Mouse (Mus musculus) lung, embryonic 16.5 days (tissue): ENCODE measurements around the gene Hnf1b. TPM values are rescaled to one million over a fixed set of nuclear protein-coding genes. Genes with fewer than 3 reads are reported as not detected.

Experiments
- ATAC-seq: fragments of 200-750 bp; cut with Nextera tagmentation; 2 replicates; pipeline ENCODE4 v1.8.0; 2017; ENCODE audit warnings: low read depth, mild to moderate bottlenecking, moderate library complexity
- H3K27ac ChIP-seq: fragments of 300-500 bp; sonication (generic); 2 replicates; pipeline ENCODE4 v1.5.1; 2014; ENCODE audit warnings: mild to moderate bottlenecking, control low read depth, low read length
- H3K27me3 ChIP-seq: fragments of 300-500 bp; sonication (generic); 2 replicates; pipeline ENCODE4 v1.6.1; 2014; ENCODE audit warnings: low read depth, low read length, mixed read lengths; ENCODE audit not compliant: control insufficient read depth, insufficient read depth
- H3K36me3 ChIP-seq: fragments of 300-500 bp; sonication (generic); 2 replicates; pipeline ENCODE4 v1.6.1; 2014; ENCODE audit warnings: low read length; ENCODE audit not compliant: control insufficient read depth, insufficient read depth
- H3K4me1 ChIP-seq: fragments of 300-500 bp; sonication (generic); replicated peaks from 2 replicates; pipeline ENCODE4 v1.6.1; 2014; ENCODE audit warnings: low read length, mixed read lengths; ENCODE audit not compliant: control insufficient read depth, insufficient read depth
- H3K4me2 ChIP-seq: fragments of 300-500 bp; sonication (generic); 2 replicates; pipeline ENCODE4 v1.6.1; 2014; ENCODE audit warnings: low read depth, low read length, control low read depth
- H3K4me3 ChIP-seq: fragments of 300-500 bp; sonication (generic); 2 replicates; pipeline ENCODE4 v1.5.1; 2014; ENCODE audit warnings: mild to moderate bottlenecking, low read length, control low read depth
- H3K9ac ChIP-seq: fragments of 300-500 bp; sonication (generic); 2 replicates; pipeline ENCODE4 v1.6.1; 2014; ENCODE audit warnings: low read length, control low read depth
- H3K9me3 ChIP-seq: fragments of 300-500 bp; sonication (generic); 2 replicates; pipeline ENCODE4 v1.6.1; 2016; ENCODE audit warnings: low read length; ENCODE audit not compliant: control insufficient read depth
- WGBS: fragments of 180-500 bp; shearing (Covaris S2); extraction: QIAGEN DNeasy Blood & Tissue Kit; methylation state at CpG from one replicate; pipeline ENCODE4 v1.1.7; 2014; 5-methylcytosine and 5-hydroxymethylcytosine counted together
- polyA plus RNA-seq: library from polyadenylated mRNA; unstranded; fragments of >200 nt; fragmentation: Nextera tagmentation; extraction: Ambion mirVana; gene quantifications from 2 replicates; pipeline ENCODE4 v1.2.1, GENCODE M21; 2015

Hnf1b gene
- polyA plus RNA-seq, 1 experiment from 2014 or later, result 11.7 TPM

- peaks cover 3% of the 10 kb centered on the region; the same call in 1 of the 2 replicates for H3K4me1 ChIP-seq
- H3K9me3 ChIP-seq, result no peaks in the 10 kb centered on the region
- H3K36me3 ChIP-seq, result no peaks in the 10 kb centered on the region
- H3K27ac ChIP-seq, result no peak overlapping the region
- no peak for ATAC-seq
- no peak overlapping the region for H3K4me2 ChIP-seq
- WGBS, result 54% methylated on average over 3 of the region's 3 CpGs
- H3K27me3 ChIP-seq, result no peaks in the 10 kb centered on the region
- H3K9ac ChIP-seq, result no peak overlapping the region
- H3K4me3 ChIP-seq, result no peak overlapping the region
Observed at GRCm38 (mm10) chr11:83902812-83903211, 52.9 kb downstream of the Hnf1b start.

DNA sequence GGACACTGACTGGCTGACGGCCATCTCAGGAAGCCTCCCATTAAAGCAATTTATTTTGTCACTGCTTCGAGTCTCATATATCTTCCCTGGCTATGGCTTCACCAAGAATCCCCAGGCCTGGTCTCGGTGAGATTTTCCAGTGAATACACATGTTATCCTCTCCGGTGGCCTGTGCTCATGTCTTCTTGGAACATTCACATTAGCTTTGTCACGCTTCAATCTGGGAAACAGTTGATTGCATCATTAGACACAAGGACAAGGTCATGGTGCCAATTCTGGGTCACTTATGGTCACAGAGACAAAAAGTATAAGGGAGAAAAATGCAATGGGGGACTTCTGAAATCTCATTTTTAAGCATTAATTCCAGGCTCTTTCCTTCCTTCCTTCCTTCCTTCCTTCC, 55.9 kb downstream of the Hnf1b start:
- 68% methylated on average over 5 of the region's 5 CpGs for WGBS
- H3K9ac ChIP-seq, result no peak overlapping the region
- H3K9me3 ChIP-seq, result no peaks in the 10 kb centered on the region
- H3K4me1 ChIP-seq, result peaks cover 3% of the 10 kb centered on the region; the same call in 1 of the 2 replicates
- no peaks in the 10 kb centered on the region for H3K36me3 ChIP-seq
- no peak for ATAC-seq
- H3K4me2 ChIP-seq, result no peak overlapping the region
- H3K27ac ChIP-seq, result no peak overlapping the region
- no peaks in the 10 kb centered on the region for H3K27me3 ChIP-seq
- H3K4me3 ChIP-seq, result no peak overlapping the region

GRCm38 (mm10) chr11:83908376-83908775, 58.5 kb downstream of the Hnf1b start:
- Histone ChIP-seq H3K27me3 (no peaks in the 10 kb centered on the region), H3K27ac (no peak overlapping the region), H3K4me3 (no peak overlapping the region), H3K36me3 (no peaks in the 10 kb centered on the region), H3K9ac (no peak overlapping the region), H3K4me2 (no peak overlapping the region), H3K9me3 (no peaks in the 10 kb centered on the region), H3K4me1 (no peaks in the 10 kb centered on the region)
- WGBS, result 35% methylated on average over 7 of the region's 7 CpGs
- no peak for ATAC-seq

- Histone ChIP-seq H3K27me3 (no peaks in the 10 kb centered on the region), H3K4me1 (no peaks in the 10 kb centered on the region), H3K4me3 (no peak overlapping the region), H3K9ac (no peak overlapping the region), H3K9me3 (no peaks in the 10 kb centered on the region), H3K4me2 (no peak overlapping the region), H3K36me3 (no peaks in the 10 kb centered on the region), H3K27ac (no peak overlapping the region)
- ATAC-seq, result no peak
- WGBS, result 28% methylated on average over 8 of the region's 8 CpGs
Observed at GRCm38 (mm10) chr11:83913824-83914311, 64.0 kb downstream of the Hnf1b start.

GRCm38 (mm10) chr11:83914501-83914900, 64.6 kb downstream of the Hnf1b start:
- Histone ChIP-seq H3K4me2 (no peak overlapping the region), H3K4me3 (no peak overlapping the region), H3K4me1 (no peaks in the 10 kb centered on the region), H3K36me3 (no peaks in the 10 kb centered on the region), H3K9me3 (no peaks in the 10 kb centered on the region), H3K9ac (no peak overlapping the region), H3K27ac (no peak overlapping the region), H3K27me3 (no peaks in the 10 kb centered on the region)
- no peak for ATAC-seq
- WGBS, result 58% methylated on average over 4 of the region's 4 CpGs

DNA sequence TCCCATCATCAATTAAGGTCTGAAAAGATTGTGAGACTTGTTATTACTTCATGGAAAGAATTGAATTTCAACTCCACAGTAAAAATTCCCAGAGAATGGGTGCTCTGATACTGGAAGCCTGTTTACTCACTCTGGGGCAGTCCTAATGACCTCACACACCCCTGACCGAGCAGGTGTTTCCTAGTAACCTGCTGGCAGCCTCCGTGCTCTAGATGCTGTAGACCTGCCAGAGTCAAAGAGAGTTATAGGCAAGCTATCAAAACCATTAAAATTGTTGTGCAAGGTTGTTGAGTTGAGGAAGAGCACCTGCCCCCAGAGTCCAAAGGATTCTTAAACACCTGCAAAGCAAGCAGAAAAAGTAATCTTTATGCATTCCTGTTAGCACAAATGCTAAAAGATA, 72.7 kb downstream of the Hnf1b start:
- Histone ChIP-seq H3K27me3 (no peaks in the 10 kb centered on the region), H3K4me2 (no peak overlapping the region), H3K27ac (no peak overlapping the region), H3K9me3 (no peaks in the 10 kb centered on the region), H3K9ac (no peak overlapping the region), H3K4me1 (no peaks in the 10 kb centered on the region), H3K4me3 (no peak overlapping the region), H3K36me3 (no peaks in the 10 kb centered on the region)
- no peak for ATAC-seq
- 27% methylated on average over 2 of the region's 2 CpGs for WGBS

- no peaks in the 10 kb centered on the region for H3K9me3 ChIP-seq
- no peak overlapping the region for H3K4me2 ChIP-seq
- no peaks in the 10 kb centered on the region for H3K36me3 ChIP-seq
- H3K9ac ChIP-seq, result no peak overlapping the region
- H3K4me3 ChIP-seq, result no peak overlapping the region
- no peak overlapping the region for H3K27ac ChIP-seq
- no peaks in the 10 kb centered on the region for H3K4me1 ChIP-seq
- WGBS, result 65% methylated on average over 3 of the region's 3 CpGs
- no peak for ATAC-seq
- H3K27me3 ChIP-seq, result no peaks in the 10 kb centered on the region
Observed at GRCm38 (mm10) chr11:83927097-83927496, 77.2 kb downstream of the Hnf1b start.

DNA sequence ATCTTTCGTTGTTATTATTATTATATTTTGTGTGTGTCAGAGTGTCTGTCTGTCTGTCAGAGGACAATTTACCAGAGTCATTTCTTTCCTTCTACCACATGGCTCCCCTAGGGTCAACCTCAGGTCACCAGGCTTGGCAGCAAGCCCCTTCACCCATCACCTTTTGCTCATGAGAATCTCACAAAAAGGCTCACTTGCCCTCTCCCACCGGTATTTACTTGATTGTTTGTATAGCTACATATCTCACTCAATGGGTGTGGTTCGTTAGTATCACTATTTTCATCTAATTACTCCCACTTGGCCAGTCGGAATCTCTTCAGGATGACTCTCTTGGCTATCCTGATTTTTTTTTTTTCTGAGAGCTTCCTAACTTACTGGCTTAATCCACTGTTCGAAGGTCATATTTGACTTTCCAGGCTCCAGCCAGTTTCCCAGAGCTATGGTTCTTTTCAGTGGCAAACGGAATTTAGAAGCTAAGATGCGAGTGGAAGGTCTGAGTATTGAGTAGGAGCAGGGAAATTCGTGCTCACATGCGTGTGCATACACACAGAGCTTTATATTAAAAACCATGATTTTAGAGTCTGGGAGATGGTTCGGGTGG, 82.7 kb downstream of the Hnf1b start:
- H3K4me2 ChIP-seq, result no peak overlapping the region
- H3K9me3 ChIP-seq, result no peaks in the 10 kb centered on the region
- no peak overlapping the region for H3K9ac ChIP-seq
- H3K27ac ChIP-seq, result no peak overlapping the region
- H3K4me3 ChIP-seq, result no peak overlapping the region
- no peaks in the 10 kb centered on the region for H3K4me1 ChIP-seq
- H3K36me3 ChIP-seq, result no peaks in the 10 kb centered on the region
- 66% methylated on average over 10 of the region's 10 CpGs for WGBS
- no peaks in the 10 kb centered on the region; the same call in 1 of the 2 replicates for H3K27me3 ChIP-seq
- no peak for ATAC-seq

GRCm38 (mm10) chr11:83933376-83933775, 83.5 kb downstream of the Hnf1b start:
- H3K4me2 ChIP-seq, result no peak overlapping the region
- no peak overlapping the region for H3K4me3 ChIP-seq
- H3K27ac ChIP-seq, result no peak overlapping the region
- no peaks in the 10 kb centered on the region for H3K4me1 ChIP-seq
- H3K36me3 ChIP-seq, result no peaks in the 10 kb centered on the region
- no peak overlapping the region for H3K9ac ChIP-seq
- no peaks in the 10 kb centered on the region; the same call in 1 of the 2 replicates for H3K27me3 ChIP-seq
- no peak for ATAC-seq
- no peaks in the 10 kb centered on the region for H3K9me3 ChIP-seq
- WGBS, result 83% methylated on average over 4 of the region's 4 CpGs
